Mouse (Mus musculus) thymus, adult 2 months (tissue): Measurements from ENCODE around the gene Mfap4. TPM values are rescaled to one million over a fixed set of nuclear protein-coding genes. Genes with fewer than 3 reads are reported as not detected.

ENCODE experiments used
- DNase-seq: peaks from one replicate; pipeline ENCODE4 v3.0.0; 2021
- H3K27ac ChIP-seq: fragments of 200-500 bp; 2 replicates; pipeline ENCODE4 v1.5.1; 2012; ENCODE audit warnings: low read length, control low read depth; ENCODE audit not compliant: control insufficient read depth, insufficient read depth
- H3K27me3 ChIP-seq: fragments of 200-500 bp; 2 replicates; pipeline ENCODE4 v1.6.1; 2012; ENCODE audit warnings: mild to moderate bottlenecking, low read length, moderate library complexity, mixed read lengths; ENCODE audit not compliant: control insufficient read depth, insufficient read depth
- H3K36me3 ChIP-seq: fragments of 200-500 bp; 2 replicates; pipeline ENCODE4 v1.6.1; 2012; ENCODE audit warnings: mild to moderate bottlenecking, low read length, moderate library complexity; ENCODE audit not compliant: control insufficient read depth, insufficient read depth
- H3K4me1 ChIP-seq: fragments of 200-500 bp; replicated peaks from 2 replicates; pipeline ENCODE4 v1.6.1; 2012; ENCODE audit warnings: low read length; ENCODE audit not compliant: control insufficient read depth, insufficient read depth
- H3K4me3 ChIP-seq: fragments of 200-500 bp; 2 replicates; pipeline ENCODE4 v1.5.1; 2012; ENCODE audit warnings: mild to moderate bottlenecking, low read length, control low read depth, moderate library complexity; ENCODE audit not compliant: control insufficient read depth, insufficient read depth
- CTCF ChIP-seq: fragments of 200-500 bp; IDR thresholded peaks from 2 replicates; pipeline ENCODE4 v1.5.1; 2012; ENCODE audit warnings: mild to moderate bottlenecking, control low read depth, low read length, moderate library complexity, borderline replicate concordance; ENCODE audit not compliant: control insufficient read depth, poor library complexity, insufficient read depth; ENCODE audit errors: extremely low read depth
- POLR2A ChIP-seq: fragments of 200-500 bp; IDR thresholded peaks from 2 replicates; pipeline ENCODE4 v1.6.1; 2012; ENCODE audit warnings: mild to moderate bottlenecking, low read length, control low read depth, moderate library complexity; ENCODE audit not compliant: control insufficient read depth, poor library complexity, insufficient read depth; ENCODE audit errors: extremely low read depth
- WGBS: fragments of 180-500 bp; shearing (Covaris S2); methylation state at CpG from one replicate; pipeline ENCODE4 v1.1.7; 2018; 5-methylcytosine and 5-hydroxymethylcytosine counted together
- polyA plus RNA-seq: library from polyadenylated mRNA; depleted of rRNA; stranded (reverse); fragments of >200 nt; gene quantifications from 2 replicates; pipeline ENCODE4 v1.2.3, GENCODE M21; 2012

The Mfap4 gene
- polyA plus RNA-seq, 1 experiment: 21.9 TPM

- no peak for DNase-seq
- Histone ChIP-seq H3K4me1 (peaks cover 10% of the 10 kb centered on the region), H3K27me3 (no peaks in the 10 kb centered on the region), H3K36me3 (no peaks in the 10 kb centered on the region), H3K27ac (no peak overlapping the region), H3K4me3 (no peak overlapping the region)
- TF ChIP-seq CTCF (no peak), POLR2A (no peak)
- WGBS: 89% methylated on average over 4 of the region's 4 CpGs
Observed at GRCm38 (mm10) chr11:61478788-61479187, 6.4 kb upstream of the Mfap4 start.

DNA sequence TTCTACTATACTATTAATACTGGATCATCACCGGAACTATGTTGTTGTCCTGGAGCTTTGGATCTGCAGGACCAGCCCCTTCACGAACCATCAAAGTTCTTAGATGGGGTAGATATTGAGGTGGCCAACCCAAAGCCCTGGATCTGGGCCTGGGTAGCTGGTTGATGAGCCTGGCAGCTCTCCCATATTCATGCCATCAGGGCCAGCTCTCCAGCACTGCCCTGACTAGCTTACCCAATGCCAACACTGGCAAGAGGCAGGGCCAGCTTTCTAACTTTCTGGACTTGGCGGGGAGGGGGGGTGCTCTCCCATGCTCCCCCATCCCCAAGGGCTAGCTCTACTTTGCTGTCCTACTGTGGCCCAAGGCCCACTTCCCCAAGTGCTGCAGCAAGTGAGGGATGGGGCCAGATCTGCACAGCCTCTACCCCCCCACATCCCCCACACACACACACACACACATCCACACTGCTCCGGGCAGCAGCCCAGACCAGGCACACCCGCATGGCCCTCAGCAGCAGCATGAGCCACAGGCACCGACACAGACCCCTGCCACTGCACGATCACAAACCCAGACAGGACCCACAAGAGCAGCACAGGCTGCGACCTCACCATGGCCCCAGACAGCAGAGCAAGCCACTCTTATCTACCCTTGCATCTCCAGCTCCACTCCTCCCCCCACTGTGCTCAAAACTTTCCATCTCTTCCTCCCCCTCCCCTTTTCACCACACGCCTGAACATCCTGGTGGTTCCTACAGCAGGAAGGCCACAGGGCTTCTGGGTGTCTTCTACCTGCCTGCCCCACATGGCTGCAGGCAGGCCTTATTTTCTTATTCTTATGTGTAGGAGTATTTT, 3.8 kb upstream of the Mfap4 start:
- H3K4me3 ChIP-seq: no peak overlapping the region
- TF ChIP-seq CTCF (no peak), POLR2A (no peak)
- WGBS: 39% methylated on average over 9 of the region's 9 CpGs
- H3K4me1 ChIP-seq: peaks cover 10% of the 10 kb centered on the region
- H3K27me3 ChIP-seq: no peaks in the 10 kb centered on the region
- no peak overlapping the region; the same call in 1 of the 2 replicates for H3K27ac ChIP-seq
- H3K36me3 ChIP-seq: no peaks in the 10 kb centered on the region
- peak; percentile 27 for DNase-seq

- Histone ChIP-seq H3K27ac (no peak overlapping the region), H3K27me3 (no peaks in the 10 kb centered on the region), H3K4me3 (no peak overlapping the region), H3K36me3 (no peaks in the 10 kb centered on the region; the same call in 1 of the 2 replicates), H3K4me1 (peaks cover 10% of the 10 kb centered on the region)
- TF ChIP-seq CTCF (no peak), POLR2A (no peak)
- WGBS: 97% methylated on average over 13 of the region's 13 CpGs
- DNase-seq: no peak
Observed at GRCm38 (mm10) chr11:61483226-61483845, 1.9 kb upstream of the Mfap4 start.

GRCm38 (mm10) chr11:61484256-61484612, 997 bp upstream of the Mfap4 start:
- WGBS: 77% methylated on average over 10 of the region's 10 CpGs
- DNase-seq: no peak
- peaks cover 10% of the 10 kb centered on the region for H3K4me1 ChIP-seq
- no peak overlapping the region for H3K4me3 ChIP-seq
- TF ChIP-seq CTCF: no peak
- no peak for TF ChIP-seq POLR2A
- no peaks in the 10 kb centered on the region for H3K27me3 ChIP-seq
- H3K36me3 ChIP-seq: no peaks in the 10 kb centered on the region; the same call in none of the 2 replicates
- H3K27ac ChIP-seq: no peak overlapping the region

DNA sequence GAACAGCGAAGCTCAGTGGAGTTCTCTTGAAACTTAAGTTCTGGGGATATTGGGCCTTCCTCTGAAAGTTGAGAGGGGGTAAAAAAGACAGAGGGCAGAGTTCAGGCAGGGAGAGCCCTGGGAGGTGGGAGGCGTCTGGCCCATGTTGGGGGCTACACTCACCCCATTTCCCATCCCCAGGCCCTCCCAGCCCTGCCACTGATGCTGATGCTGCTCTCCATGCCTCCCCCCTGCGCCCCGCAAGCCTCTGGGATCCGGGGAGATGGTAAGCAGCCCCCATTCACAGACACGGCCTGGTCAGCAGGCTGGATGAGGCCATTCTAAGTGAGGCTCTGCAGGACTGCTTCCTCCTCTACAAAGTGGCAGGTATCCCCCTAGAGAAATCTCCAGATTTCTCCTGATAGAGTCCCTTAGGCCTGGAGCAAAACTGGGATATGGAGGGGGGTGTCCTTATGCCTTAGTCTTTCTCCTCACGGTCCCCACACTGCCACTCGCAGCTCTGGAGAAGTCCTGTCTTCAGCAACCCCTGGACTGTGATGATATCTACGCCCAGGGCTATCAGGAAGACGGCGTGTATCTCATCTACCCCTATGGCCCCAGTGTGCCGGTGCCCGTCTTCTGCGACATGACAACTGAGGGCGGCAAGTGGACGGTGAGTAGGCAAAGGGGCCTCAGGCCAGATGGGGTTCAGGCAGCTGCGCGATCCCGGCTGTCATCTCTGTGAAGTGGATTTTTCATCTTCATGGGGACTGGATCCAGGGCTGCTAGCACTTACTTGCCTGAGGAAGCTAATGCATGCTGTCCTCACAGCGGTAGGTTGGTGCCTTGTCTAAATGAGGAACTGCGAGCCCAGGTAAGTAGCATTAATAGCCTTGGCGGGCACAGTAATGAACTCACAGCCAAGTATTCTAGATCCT, 568 bp downstream of the Mfap4 start:
- Histone ChIP-seq H3K27me3 (no peaks in the 10 kb centered on the region), H3K36me3 (no peaks in the 10 kb centered on the region; the same call in none of the 2 replicates), H3K4me1 (peaks cover 10% of the 10 kb centered on the region), H3K27ac (no peak overlapping the region), H3K4me3 (no peak overlapping the region)
- TF ChIP-seq CTCF (no peak), POLR2A (no peak)
- WGBS: 95% methylated on average over 22 of the region's 22 CpGs
- no peak for DNase-seq
